Mouse (Mus musculus): ENCODE data around the gene Dab1. TPM values are rescaled to one million over a fixed set of nuclear protein-coding genes. Genes with fewer than 3 reads are reported as not detected.

The Dab1 gene
- total RNA-seq, 2 experiments from 2014 or later, result 132 to 158 TPM

- DNase-seq (ENCODE audit: extremely low spot score in 1 of 2, low spot score in 1 of 2), result no peak
These were observed 595.6 kb downstream of the Dab1 start for GRCm38 (mm10) chr4:104214724-104215123.

- no peak for DNase-seq (ENCODE audit: extremely low spot score in 1 of 2, low spot score in 1 of 2)
These were observed 598.2 kb downstream of the Dab1 start for GRCm38 (mm10) chr4:104217336-104217735.

DNA sequence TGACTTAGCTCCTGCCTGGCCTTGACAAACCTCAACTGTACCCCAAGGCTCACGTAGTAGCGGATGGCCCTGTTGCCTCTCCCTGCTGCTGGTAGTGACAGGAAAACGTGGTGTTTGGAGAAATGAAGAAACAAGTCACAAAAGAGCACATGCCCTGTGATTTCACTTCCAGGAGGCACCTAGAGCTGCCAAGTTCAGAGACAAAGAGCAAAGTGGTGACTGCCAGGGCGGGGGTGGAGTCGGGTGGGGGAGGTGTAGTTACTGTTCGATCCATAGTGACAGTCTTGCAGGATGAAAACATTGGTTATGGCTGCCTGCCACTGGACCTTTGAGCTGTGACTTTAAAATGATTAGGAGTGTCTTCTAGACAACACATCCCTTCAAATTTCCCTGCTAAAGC lies 599.6 kb downstream of the Dab1 start:
- DNase-seq (ENCODE audit: extremely low spot score in 1 of 2, low spot score in 1 of 2), result no peak

DNA sequence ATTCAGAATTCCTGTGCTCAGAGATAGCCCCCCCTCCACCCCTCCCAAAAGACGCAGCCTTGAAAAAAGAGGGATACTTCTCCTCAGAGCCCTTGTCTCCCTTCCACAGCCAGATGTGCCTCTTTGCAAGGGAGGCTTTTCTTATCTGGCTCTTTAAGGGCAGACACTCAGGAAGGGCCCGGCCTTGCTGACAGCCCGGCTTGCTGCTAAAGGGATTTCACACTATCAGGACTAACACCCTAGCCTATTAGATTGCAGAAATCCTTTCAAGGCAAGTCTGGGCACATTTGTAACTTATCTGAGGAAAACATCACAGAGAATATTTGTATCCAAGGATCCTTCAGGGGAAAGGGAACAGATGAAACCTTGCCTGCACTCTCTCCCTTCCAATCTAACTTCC lies 600.9 kb downstream of the Dab1 start:
- no peak for DNase-seq (ENCODE audit: extremely low spot score in 1 of 2, low spot score in 1 of 2)

GRCm38 (mm10) chr4:104229296-104229695 lies 610.1 kb downstream of the Dab1 start:
- DNase-seq (ENCODE audit: extremely low spot score in 1 of 2, low spot score in 1 of 2), result no peak

- no peak for DNase-seq (ENCODE audit: extremely low spot score in 1 of 2, low spot score in 1 of 2)
These were observed 627.3 kb downstream of the Dab1 start for GRCm38 (mm10) chr4:104246506-104246905.

DNA sequence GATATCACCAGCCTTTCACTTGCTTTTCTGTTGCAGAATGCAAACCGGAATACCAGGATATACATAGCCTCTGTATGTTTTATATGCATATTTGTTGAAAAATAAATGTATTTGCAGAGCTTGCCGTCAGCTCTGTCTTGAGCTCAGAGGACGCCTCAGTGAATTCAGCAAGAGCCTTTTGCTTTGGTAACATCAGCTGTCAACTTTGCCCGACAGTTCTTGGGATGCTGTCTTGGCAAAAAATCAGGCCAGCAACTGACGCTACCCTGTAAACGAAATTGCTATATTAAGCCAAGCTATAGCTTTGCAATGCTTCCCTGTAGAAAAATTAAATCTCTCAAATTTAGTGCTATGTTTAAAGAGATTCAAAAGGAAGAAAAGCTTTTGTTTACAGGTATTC lies 630.3 kb downstream of the Dab1 start:
- no peak for DNase-seq (ENCODE audit: extremely low spot score in 1 of 2, low spot score in 1 of 2)

GRCm38 (mm10) chr4:104257776-104258175 lies 638.6 kb downstream of the Dab1 start:
- no peak for DNase-seq (ENCODE audit: extremely low spot score in 1 of 2, low spot score in 1 of 2)

DNA sequence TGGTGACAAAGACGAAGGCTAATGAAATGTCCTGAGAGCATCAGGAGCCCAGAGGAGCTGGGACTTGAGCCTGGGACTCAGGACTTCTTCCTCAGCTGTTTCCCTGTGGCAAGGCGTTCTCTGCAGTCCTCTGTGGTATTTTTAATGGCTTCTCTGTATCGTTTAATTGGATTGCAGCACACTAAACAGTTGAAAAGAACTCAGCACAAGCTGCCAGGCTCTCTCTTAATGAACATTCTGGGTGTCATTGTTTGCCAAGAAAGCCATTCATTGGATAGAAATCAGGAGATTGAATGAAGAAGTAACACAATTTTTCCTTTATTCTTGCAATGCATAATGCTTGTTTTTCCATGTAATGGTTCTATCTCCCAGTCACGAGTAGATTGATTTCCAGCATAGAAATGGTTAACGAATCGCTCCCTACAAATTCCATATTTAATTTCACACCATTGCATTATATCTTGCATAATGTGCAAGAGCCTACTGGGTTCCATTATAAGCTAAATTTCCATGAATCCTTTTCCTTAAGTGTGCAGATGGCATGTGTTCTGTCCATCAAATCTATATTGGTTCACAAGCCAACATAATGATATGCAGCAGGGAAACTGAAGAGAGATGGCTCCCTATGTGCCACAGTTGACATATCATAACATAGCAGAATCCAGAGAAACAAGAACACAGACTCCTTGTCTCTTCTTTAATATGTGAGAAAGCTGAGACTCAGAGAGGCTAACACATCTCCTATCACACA lies 650.4 kb downstream of the Dab1 start:
- no peak for DNase-seq (ENCODE audit: extremely low spot score in 1 of 2, low spot score in 1 of 2)

- DNase-seq (ENCODE audit: extremely low spot score in 1 of 2, low spot score in 1 of 2), result no peak
These were observed 651.0 kb downstream of the Dab1 start for GRCm38 (mm10) chr4:104270173-104270557.

- DNase-seq (ENCODE audit: extremely low spot score in 1 of 2, low spot score in 1 of 2), result no peak
These were observed 656.1 kb downstream of the Dab1 start for GRCm38 (mm10) chr4:104275260-104275659.

DNA sequence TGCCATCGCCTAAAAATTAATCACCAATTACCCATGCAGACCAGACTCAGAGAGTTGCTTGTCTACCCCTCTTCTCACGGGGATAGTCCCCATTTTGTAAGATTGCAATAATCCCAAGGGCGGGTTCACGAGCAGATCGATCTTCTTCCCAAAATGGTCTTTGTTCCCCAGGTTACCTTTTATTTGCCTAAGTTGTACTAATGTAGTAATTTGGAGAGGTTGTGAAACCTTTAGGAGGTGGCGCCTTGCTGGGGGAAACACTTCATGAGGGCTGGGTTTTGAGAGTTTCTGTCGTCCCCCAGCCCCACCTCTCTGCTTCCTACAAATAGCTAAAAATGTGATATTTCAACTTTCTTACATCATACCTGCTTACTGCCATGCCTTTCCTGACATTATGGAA lies 657.8 kb downstream of the Dab1 start:
- DNase-seq (ENCODE audit: extremely low spot score in 1 of 2, low spot score in 1 of 2), result no peak

DNA sequence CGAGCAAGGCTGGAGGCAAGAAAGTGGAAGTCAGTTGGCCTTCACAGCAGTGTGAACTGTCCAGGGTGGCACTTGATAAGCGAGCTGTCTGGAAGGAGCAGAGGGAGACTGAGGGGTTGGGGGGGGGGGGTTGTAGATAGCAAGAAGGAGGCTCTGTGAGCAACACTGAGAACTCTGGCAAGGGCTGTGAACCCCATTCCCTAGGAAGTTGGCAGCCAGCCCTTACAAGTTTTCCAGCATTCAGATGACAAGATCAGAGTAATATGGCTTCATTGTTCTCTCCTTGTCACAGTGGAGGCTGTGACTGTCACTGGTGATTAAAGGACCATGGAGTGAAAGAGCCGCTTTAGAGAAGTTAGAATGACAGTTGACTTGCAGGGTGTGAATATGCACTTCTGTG lies 662.4 kb downstream of the Dab1 start:
- no peak for DNase-seq (ENCODE audit: extremely low spot score in 1 of 2, low spot score in 1 of 2)

GRCm38 (mm10) chr4:104283906-104284305 lies 664.7 kb downstream of the Dab1 start:
- no peak for DNase-seq (ENCODE audit: extremely low spot score in 1 of 2, low spot score in 1 of 2)

GRCm38 (mm10) chr4:104288401-104288800 lies 669.2 kb downstream of the Dab1 start:
- no peak for DNase-seq (ENCODE audit: extremely low spot score in 1 of 2, low spot score in 1 of 2)

DNA sequence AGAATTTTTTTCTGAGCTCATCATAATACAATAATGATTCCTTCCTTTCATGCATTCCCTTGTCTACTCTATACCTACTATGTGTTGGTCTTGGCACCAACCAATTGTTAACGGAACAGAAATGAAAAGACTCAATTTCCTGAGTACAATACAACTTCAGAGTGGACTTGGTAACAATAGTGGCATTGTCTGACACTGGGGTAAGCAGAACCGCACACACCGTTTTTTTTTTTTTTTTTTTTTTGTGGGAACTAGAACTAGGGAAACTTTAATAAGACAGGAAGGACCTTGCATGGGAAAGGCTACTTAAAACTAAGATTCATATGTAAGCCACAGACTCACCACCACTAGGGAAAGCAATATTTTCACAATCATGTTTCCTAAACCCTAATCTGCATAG lies 682.6 kb downstream of the Dab1 start:
- no peak for DNase-seq (ENCODE audit: extremely low spot score in 1 of 2, low spot score in 1 of 2)

DNA sequence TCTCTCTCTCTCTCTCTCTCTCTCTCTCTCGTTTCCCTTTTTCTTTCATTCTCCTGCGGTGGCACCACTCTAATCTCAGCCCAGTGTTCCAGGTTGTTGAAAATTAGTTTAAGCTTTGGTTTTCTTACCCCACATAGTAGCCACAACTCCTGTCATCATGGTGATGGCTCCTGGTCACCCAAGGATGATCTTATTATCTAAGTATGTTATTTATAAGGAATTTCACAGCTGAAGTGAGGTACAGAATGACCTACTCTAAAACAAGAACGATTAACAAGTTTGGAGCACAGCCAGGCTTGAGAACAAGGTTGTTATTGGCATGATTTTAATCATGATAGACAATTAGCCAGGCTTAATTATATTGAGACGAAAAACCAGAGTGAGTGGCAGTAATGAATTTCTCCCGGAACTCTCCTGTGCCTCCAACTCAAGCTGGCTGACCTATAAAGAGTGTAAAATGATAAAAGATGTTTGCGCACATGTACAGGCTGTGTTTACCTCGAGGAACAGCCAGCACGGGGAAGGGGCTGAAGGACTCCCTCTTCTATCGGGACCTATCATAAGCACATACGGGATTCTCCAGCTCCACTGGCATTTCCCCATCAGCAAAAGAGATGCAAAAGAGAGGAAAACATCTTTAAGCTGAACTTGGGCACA lies 684.0 kb downstream of the Dab1 start:
- DNase-seq (ENCODE audit: extremely low spot score in 1 of 2, low spot score in 1 of 2), result no peak

GRCm38 (mm10) chr4:104307781-104308180 lies 688.6 kb downstream of the Dab1 start:
- no peak for DNase-seq (ENCODE audit: extremely low spot score in 1 of 2, low spot score in 1 of 2)

DNA sequence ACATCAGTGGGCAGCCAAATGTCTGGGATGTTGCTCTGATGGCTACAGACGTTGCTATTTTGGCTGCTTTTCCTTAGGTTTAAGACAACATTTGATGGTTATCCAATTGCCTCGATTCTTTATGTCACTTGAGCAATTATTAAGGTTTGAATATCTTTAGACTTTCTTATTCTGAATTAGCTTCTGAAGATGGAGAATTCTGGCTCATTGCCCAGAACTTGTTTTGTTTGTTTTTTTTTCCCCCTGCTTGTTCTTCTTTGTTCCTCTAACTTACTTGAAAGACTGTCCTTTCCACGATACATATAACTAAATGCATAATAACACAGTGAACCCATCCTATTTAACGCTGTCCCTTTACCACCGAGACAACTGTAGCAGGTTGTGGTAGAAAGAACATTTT lies 707.1 kb downstream of the Dab1 start:
- DNase-seq (ENCODE audit: extremely low spot score in 1 of 2, low spot score in 1 of 2), result no peak

- DNase-seq (ENCODE audit: extremely low spot score in 1 of 2, low spot score in 1 of 2), result no peak
These were observed 712.7 kb downstream of the Dab1 start for GRCm38 (mm10) chr4:104331896-104332295.

DNA sequence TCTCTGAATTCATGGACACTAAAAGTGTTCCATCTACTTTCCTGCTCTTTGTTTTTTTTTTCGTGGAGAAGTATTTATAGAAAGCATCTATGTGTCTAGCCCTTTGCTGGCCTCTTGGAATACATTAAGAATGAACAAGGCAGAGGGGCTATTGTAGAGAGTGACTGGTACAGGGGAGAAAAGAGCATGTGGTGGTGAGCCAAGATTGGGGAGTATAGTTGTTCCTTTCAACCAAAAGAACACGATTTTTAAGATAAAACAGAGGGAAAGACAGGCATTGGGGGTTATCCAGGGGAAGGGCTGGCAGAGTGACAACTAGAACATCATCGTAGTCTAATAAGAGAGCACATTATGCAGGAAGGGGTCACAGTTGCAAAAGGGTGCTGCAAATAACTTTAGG lies 713.2 kb downstream of the Dab1 start:
- DNase-seq (ENCODE audit: extremely low spot score in 1 of 2, low spot score in 1 of 2), result no peak

- DNase-seq (ENCODE audit: extremely low spot score in 1 of 2, low spot score in 1 of 2), result no peak
These were observed 718.1 kb downstream of the Dab1 start for GRCm38 (mm10) chr4:104337279-104337678.
